Mouse (Mus musculus) E14TG2a.4 (cell line): ENCODE results near the gene Chrnb4.

Source experiments
- H3K27me3 ChIP-seq: 2 replicates; pipeline ENCODE4 v1.6.1; 2014; ENCODE audit warnings: low read length, control low read depth; ENCODE audit not compliant: insufficient read depth
- H3K36me3 ChIP-seq: 2 replicates; pipeline ENCODE4 v1.6.1; 2014; ENCODE audit warnings: low read length, control low read depth; ENCODE audit not compliant: insufficient read depth
- H3K4me1 ChIP-seq: replicated peaks from 2 replicates; pipeline ENCODE4 v1.6.1; 2014; ENCODE audit warnings: low read depth, low read length, control low read depth
- H3K4me3 ChIP-seq: replicated peaks from 2 replicates; pipeline ENCODE4 v1.5.1; 2014; ENCODE audit warnings: mild to moderate bottlenecking, low read length
- H3K9me3 ChIP-seq: 2 replicates; pipeline ENCODE4 v1.6.1; 2014; ENCODE audit warnings: low read length, control low read depth
- CTCF ChIP-seq: conservative IDR thresholded peaks from 2 replicates; pipeline ENCODE4 v1.5.1; 2014; ENCODE audit warnings: low read length
- NANOG ChIP-seq: IDR thresholded peaks from 2 replicates; pipeline ENCODE4 v1.6.1; 2014; ENCODE audit warnings: borderline replicate concordance, low read length, mixed read lengths
- POU5F1 ChIP-seq: IDR thresholded peaks from 2 replicates; pipeline ENCODE4 v1.6.1; 2014; ENCODE audit warnings: low read length, borderline replicate concordance

Gene Chrnb4

DNA sequence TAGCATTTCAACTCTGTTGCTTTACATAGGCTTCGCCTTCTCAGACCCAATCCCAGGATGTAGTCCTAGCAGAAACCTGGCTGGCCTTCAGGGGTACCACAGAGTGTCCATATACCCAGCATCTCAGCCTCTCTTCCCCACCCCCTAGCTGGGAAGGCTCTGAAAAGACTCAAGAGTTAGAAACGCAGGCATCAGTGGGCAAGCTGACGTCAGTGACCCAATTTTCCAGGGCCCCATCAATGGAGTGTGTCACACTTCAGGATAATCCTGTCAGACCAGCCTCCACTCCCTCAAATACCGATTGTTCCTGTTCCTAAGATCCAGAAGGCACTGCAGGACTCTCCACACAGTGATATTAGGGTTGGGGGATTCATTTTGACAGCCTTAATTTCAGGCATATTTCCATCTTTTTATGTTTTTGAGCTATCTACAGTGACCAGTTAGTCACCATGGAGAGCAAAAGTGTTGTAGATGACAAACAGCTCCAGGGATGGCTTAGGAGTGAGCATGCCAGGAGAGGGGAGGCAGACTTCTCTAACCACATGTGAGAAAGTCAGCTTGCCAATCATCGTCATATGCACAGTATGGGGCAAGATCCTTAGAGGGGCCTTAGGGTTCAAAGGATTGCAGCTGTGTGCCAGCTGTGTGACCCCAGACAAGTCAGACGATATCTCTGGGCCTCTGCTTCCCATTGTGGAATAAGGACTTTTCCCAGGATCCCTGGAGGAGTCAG lies 17.0 kb downstream of the Chrnb4 start:
- Histone ChIP-seq H3K9me3 (no peaks in the 10 kb centered on the region), H3K36me3 (no peaks in the 10 kb centered on the region), H3K4me1 (peaks cover under 1% of the 10 kb centered on the region), H3K27me3 (peaks cover 52% of the 10 kb centered on the region), H3K4me3 (no peak overlapping the region)
- no peak for TF ChIP-seq POU5F1
- no peak for TF ChIP-seq CTCF
- no peak for TF ChIP-seq NANOG

DNA sequence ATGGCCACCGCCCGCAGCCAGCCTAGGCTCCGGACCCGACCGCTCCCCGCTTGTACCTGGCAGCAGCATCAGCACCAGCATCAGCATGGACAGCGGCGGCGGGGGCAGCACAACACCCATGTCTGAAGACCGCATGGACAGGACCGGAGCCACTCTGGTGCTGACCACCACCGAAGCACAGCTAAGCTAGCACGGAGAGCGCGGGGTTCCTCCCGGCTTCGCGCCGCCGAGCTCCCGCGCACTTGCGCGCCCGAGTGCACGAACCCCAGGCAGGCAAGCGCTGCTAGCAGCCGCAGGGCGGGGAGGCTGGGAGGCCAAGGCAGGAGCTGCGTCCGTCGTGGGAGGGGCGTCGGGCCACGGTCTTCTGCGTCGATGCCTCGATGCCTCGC lies 22.3 kb downstream of the Chrnb4 start, which contains the start of gene Chrna3:
Gene Chrna3 (minus strand): TSS at position 288 of the 389 bp plus-strand sequence.
- Histone ChIP-seq H3K36me3 (no peaks in the 10 kb centered on the region), H3K27me3 (peaks cover 74% of the 10 kb centered on the region), H3K9me3 (no peaks in the 10 kb centered on the region), H3K4me1 (peaks cover 19% of the 10 kb centered on the region), H3K4me3 (peak within 1 kb of the TSS; percentile 72)
- TF ChIP-seq NANOG (no peak), CTCF (no peak), POU5F1 (no peak)

- no peak for TF ChIP-seq POU5F1
- peak overlapping the region; percentile 72 for H3K4me3 ChIP-seq
- H3K27me3 ChIP-seq: peaks cover 71% of the 10 kb centered on the region
- peaks cover 19% of the 10 kb centered on the region for H3K4me1 ChIP-seq
- no peaks in the 10 kb centered on the region for H3K9me3 ChIP-seq
- H3K36me3 ChIP-seq: no peaks in the 10 kb centered on the region
Measured at GRCm38 (mm10) chr9:55025534-55026274, 22.9 kb downstream of the Chrnb4 start.

DNA sequence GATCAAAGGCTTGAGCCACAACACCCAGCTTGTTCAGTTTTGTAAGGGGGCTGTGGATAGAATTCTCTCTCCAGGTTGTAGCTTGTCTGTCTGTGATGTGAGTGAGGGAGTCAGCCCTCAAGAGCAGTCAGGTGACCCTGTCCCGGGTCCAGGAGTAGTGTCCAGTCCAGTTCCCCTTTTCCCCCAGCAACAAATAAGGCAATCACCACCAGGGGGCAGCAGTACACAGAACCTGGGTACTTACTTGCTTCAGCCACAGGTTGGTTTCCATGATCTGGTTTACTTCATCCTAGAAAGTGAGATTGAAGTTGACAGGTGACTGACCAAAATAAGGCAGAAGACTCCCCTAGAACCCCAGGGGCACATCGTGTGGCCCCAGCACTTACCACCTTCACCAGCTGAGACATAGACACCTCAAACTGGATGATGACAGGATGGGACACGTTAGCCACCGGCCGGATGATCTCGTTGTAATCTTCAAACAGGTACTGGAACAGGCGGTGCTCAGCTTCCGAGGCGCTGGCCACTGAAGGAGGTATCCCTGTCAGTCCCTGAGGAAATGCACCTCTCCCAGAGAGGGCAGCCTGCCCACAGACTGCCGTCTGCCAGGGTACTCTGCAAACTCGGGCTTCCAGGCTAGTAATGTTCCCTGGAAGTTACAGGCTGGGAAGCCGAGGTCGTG lies 24.5 kb downstream of the Chrnb4 start:
- no peaks in the 10 kb centered on the region for H3K36me3 ChIP-seq
- TF ChIP-seq NANOG (no peak), CTCF (peak; percentile 76)
- H3K4me1 ChIP-seq: peaks cover 19% of the 10 kb centered on the region
- H3K4me3 ChIP-seq: no peak overlapping the region
- peaks cover 57% of the 10 kb centered on the region for H3K27me3 ChIP-seq
- H3K9me3 ChIP-seq: no peaks in the 10 kb centered on the region

DNA sequence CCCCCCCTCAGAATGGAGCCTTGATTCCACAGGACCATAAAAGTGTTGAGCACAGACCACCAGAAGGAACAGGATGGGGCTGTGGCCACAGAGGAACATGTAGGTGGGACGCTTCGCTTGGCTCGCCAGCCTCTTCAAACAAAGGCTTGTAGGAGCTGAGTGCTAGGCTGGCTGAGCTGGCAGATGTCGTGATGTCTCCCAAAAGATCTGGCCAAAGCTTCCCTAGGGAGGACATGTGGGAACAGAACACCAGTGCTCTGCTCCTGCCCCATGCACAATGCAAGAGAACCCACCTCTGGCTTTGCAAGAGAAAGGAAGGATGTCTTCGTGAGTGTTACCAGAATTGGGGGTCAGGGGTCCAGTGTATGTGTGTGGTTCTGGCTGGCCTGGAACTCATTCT lies 25.3 kb downstream of the Chrnb4 start:
- Histone ChIP-seq H3K9me3 (no peaks in the 10 kb centered on the region), H3K36me3 (no peaks in the 10 kb centered on the region), H3K4me3 (no peak overlapping the region), H3K27me3 (peaks cover 53% of the 10 kb centered on the region), H3K4me1 (peaks cover 19% of the 10 kb centered on the region)
- TF ChIP-seq CTCF (no peak), NANOG (no peak), POU5F1 (no peak)

DNA sequence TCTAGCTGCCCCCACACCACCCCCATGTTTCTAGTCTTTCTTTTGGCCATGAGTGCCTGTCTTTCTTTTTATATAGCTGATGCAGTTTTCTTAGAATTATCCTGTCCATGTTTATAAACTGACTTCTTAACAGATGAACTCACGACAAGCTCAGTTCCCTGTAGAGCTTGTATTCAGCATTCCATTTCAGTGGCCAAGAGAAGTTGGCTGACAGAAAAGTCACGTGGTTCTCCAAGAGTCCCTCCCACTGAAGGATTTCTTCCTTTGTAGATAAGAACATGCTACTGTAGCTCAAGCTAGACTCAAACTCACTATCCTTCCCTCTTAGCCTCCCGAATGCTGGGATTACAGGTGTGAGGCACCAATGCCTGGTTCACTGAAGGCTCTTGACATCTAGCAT lies 31.7 kb downstream of the Chrnb4 start:
- H3K36me3 ChIP-seq: no peaks in the 10 kb centered on the region
- no peaks in the 10 kb centered on the region for H3K4me1 ChIP-seq
- no peak overlapping the region for H3K4me3 ChIP-seq
- H3K9me3 ChIP-seq: no peaks in the 10 kb centered on the region
- TF ChIP-seq NANOG (no peak), POU5F1 (no peak), CTCF (no peak)
- H3K27me3 ChIP-seq: peaks cover 9% of the 10 kb centered on the region

DNA sequence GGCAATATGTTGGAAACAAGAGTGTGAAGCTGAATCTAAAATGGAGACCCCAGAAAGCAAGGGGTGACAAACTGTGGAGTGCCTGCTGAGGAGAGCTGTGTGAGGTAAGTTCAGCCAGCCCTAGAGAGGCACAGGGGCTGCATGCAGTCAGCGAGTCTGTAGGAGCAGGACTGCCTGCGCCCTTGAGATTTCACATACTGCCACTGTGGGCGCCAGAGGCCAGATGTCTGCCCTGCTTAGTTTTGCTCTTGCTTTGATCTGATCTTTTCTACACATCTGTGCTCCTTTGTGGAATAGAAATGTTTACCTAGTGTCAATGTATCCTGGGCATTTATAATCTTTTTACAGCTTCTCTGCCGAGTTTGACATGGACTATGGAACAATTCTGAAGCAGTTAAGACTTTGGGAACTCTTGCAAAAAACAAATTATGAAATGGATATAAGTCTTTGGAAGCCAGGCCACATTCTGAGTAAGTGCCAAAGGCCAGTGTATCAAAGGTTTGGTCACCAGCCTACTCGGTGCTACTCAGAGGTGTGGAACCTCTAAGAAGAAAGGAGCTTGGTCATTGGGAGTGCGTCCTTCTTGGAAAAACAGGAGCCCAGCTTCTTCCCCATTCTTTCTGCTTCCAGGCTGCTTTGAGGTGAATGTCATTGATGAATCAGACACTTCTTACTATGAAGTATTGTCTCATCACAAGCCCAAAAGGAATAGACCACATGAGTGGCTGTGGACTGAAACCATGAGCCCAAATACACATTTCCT lies 37.8 kb downstream of the Chrnb4 start:
- TF ChIP-seq NANOG (no peak), POU5F1 (no peak), CTCF (0 out of 2 replicates have a peak, but pooled peaks have one; percentile 1)
- Histone ChIP-seq H3K4me3 (no peak overlapping the region), H3K9me3 (no peaks in the 10 kb centered on the region), H3K36me3 (no peaks in the 10 kb centered on the region), H3K4me1 (no peaks in the 10 kb centered on the region), H3K27me3 (no peaks in the 10 kb centered on the region)

DNA sequence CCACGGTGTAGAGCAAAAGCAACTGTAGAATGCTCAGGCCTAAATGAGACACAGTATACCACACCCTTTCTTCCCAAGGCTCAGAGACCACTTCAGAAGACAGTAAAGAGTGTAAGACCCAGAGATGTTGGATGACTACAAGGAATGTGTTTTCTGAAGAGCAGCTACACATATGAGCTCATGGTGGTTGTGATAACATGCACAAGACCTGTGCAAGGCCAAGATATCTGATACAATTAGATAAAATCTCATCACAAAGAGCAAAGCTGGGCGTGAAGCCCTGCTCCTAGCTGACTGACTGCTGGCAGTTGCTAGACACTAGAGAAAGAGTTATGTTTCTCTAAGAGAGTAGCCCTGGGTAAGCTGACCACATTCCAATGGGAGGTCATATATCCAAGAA lies 38.9 kb downstream of the Chrnb4 start:
- Histone ChIP-seq H3K27me3 (no peaks in the 10 kb centered on the region; the same call in 1 of the 2 replicates), H3K9me3 (no peaks in the 10 kb centered on the region), H3K4me3 (no peak overlapping the region), H3K4me1 (no peaks in the 10 kb centered on the region), H3K36me3 (no peaks in the 10 kb centered on the region)
- TF ChIP-seq CTCF: no peak
- TF ChIP-seq POU5F1: no peak
- no peak for TF ChIP-seq NANOG
